8 mouse cellular contexts compared by ENCODE assay signal in genomic region chr13:43304018-43304431, GRCm38 (mm10). TPM values are rescaled to one million over a fixed set of nuclear protein-coding genes. Genes with fewer than 3 reads are reported as not detected.
A peak's percentile ranks its signal among the peaks of the same experiment; 100 is the strongest.
DNase-seq lines count a peak whose midpoint lies in the region; ATAC-seq lines count a peak whose summit lies in the region.

Gene Gfod1, minus strand, starts transcription at chr13:43304172.

- peaks cover 46% of the 10 kb centered on the region for H3K4me1 ChIP-seq in hindbrain, embryonic 13.5 days (replicated peaks)

- H3K36me3 ChIP-seq in hindbrain, embryonic 13.5 days, result no peaks in the 10 kb centered on the region

- peak within 1 kb of the TSS; percentile 93 for H3K9ac ChIP-seq in hindbrain, embryonic 13.5 days

- under 1% methylated on average over 53 of the region's 53 CpGs for WGBS in hindbrain, embryonic 13.5 days

- H3K4me2 ChIP-seq in hindbrain, embryonic 13.5 days, result peak within 1 kb of the TSS; percentile 87

- peaks cover 41% of the 10 kb centered on the region for H3K27me3 ChIP-seq in hindbrain, embryonic 13.5 days

- peak; percentile 99 for DNase-seq in Muller cell, postnatal 12 days (ENCODE audit: inconsistent ontology term)
- DNase-seq in cerebellum, postnatal 10 days, result peak; percentile 95 to 98
- peak; percentile 91 to 93 for DNase-seq in frontal cortex, postnatal 14 days (ENCODE audit: low spot score in 2 of 2)
- DNase-seq in layer of hippocampus, postnatal 25 days (ENCODE audit: extremely low spot score in 1 of 2, low spot score in 1 of 2), result peak; percentile 84 to 93
- peak; percentile 98 for DNase-seq in lung, postnatal 25 days (ENCODE audit: low spot score)
- peak; percentile 91 for DNase-seq in retina, embryonic 14.5 days (ENCODE audit: low spot score)
- DNase-seq in thymus, postnatal 4 days, result peak; percentile 96

- H3K4me3 ChIP-seq in hindbrain, embryonic 13.5 days, result peak within 1 kb of the TSS; percentile 85

- H3K27ac ChIP-seq in hindbrain, embryonic 13.5 days, result peak within 1 kb of the TSS; percentile 94

- peak; percentile 94 for ATAC-seq in hindbrain, embryonic 13.5 days (ENCODE audit: low FRiP score)

- H3K9me3 ChIP-seq in hindbrain, embryonic 13.5 days, result no peaks in the 10 kb centered on the region

RNA-seq across cellular contexts. Expression of gene Gfod1, which starts in this region (rescaled TPM):
- 2.0 and 2.2 TPM in 2 replicates for polyA plus RNA-seq in hindbrain, embryonic 13.5 days (2015; fragmentation: Nextera tagmentation; extraction: Ambion mirVana)
- total RNA-seq in layer of hippocampus, postnatal 25 days (2021), result 10 to 100 TPM; 86.7 to 93.1 TPM

Comparison
In these comparisons a context has a peak if more than half of its experiments do, and no peak if none do; other contexts are left out.
1. Peak in every context shown above with its lines: DNase-seq, ATAC-seq, H3K4me3 ChIP-seq and H3K27ac ChIP-seq.